Mouse (Mus musculus) testis, postnatal 14 days (tissue): ENCODE data around the gene Pck1.
A peak's percentile ranks its signal among the peaks of the same experiment; 100 is the strongest.

ENCODE experiments used
- DNase-seq: peaks from one replicate; pipeline ENCODE4 v3.0.0; 2021; ENCODE audit warnings: low spot score

The Pck1 gene

GRCm38 (mm10) chr2:173151352-173151751 is 1.5 kb upstream of the Pck1 start:
- no peak for DNase-seq

GRCm38 (mm10) chr2:173151784-173152284 is 1.0 kb upstream of the Pck1 start:
- no peak for DNase-seq

- DNase-seq, result no peak
Observed at GRCm38 (mm10) chr2:173153266-173153665, 418 bp downstream of the Pck1 start.

GRCm38 (mm10) chr2:173154513-173154912 is 1.7 kb downstream of the Pck1 start:
- DNase-seq, result no peak

GRCm38 (mm10) chr2:173154962-173155361 is 2.1 kb downstream of the Pck1 start:
- DNase-seq, result no peak

- DNase-seq, result no peak
Observed at GRCm38 (mm10) chr2:173155907-173156306, 3.1 kb downstream of the Pck1 start.

- no peak for DNase-seq
Observed at GRCm38 (mm10) chr2:173156923-173157322, 4.1 kb downstream of the Pck1 start.

GRCm38 (mm10) chr2:173157376-173157775 is 4.5 kb downstream of the Pck1 start:
- DNase-seq, result no peak

GRCm38 (mm10) chr2:173157871-173158270 is 5.0 kb downstream of the Pck1 start:
- no peak for DNase-seq

- DNase-seq, result no peak
Observed at GRCm38 (mm10) chr2:173158390-173159055, 5.7 kb downstream of the Pck1 start.

GRCm38 (mm10) chr2:173159354-173160311 is 6.8 kb downstream of the Pck1 start:
- peak; percentile 80 for DNase-seq

GRCm38 (mm10) chr2:173163380-173163779 is 10.5 kb downstream of the Pck1 start:
- DNase-seq, result no peak

- no peak for DNase-seq
Observed at GRCm38 (mm10) chr2:173164358-173164757, 11.5 kb downstream of the Pck1 start.

GRCm38 (mm10) chr2:173164946-173165345 is 12.1 kb downstream of the Pck1 start:
- DNase-seq, result no peak

GRCm38 (mm10) chr2:173165357-173165756 is 12.5 kb downstream of the Pck1 start:
- no peak for DNase-seq

GRCm38 (mm10) chr2:173168411-173168851 is 15.6 kb downstream of the Pck1 start:
- DNase-seq, result no peak

GRCm38 (mm10) chr2:173170081-173170480 is 17.2 kb downstream of the Pck1 start:
- no peak for DNase-seq

- DNase-seq, result no peak
Observed at GRCm38 (mm10) chr2:173170715-173171114, 17.9 kb downstream of the Pck1 start.

- no peak for DNase-seq
Observed at GRCm38 (mm10) chr2:173171470-173171869, 18.6 kb downstream of the Pck1 start.

GRCm38 (mm10) chr2:173171956-173172355 is 19.1 kb downstream of the Pck1 start:
- DNase-seq, result no peak

GRCm38 (mm10) chr2:173172386-173172785 is 19.5 kb downstream of the Pck1 start:
- DNase-seq, result no peak

- no peak for DNase-seq
Observed at GRCm38 (mm10) chr2:173173008-173173407, 20.2 kb downstream of the Pck1 start.
